Mouse (Mus musculus) 3T3-L1 (cell line): ENCODE data around the gene Plrg1.

Source experiments
- DNase-seq: peaks from one replicate; pipeline ENCODE4 v3.0.0-alpha.2; 2015; ENCODE audit warnings: low read depth, low spot score

Gene Plrg1

DNA sequence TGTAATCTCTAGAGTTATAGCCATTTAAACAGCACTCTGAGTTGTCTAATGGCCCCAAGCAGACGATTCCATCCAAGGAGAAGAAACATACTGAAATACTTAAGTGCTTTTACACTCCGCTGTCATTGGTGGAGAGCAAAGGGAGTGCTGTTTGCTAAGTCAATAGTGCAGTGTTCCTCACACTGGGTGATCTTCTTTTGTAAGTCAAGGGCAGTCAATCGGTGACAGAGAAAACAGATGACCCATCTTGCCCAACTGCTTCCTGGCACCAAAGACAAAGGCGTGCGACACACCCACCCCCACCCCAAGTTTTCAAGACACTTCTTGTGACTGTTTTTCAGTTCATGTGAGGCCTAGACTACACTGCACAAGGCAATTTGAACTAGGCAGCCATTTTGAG, 3.2 kb upstream of the Plrg1 start:
- no peak for DNase-seq

DNA sequence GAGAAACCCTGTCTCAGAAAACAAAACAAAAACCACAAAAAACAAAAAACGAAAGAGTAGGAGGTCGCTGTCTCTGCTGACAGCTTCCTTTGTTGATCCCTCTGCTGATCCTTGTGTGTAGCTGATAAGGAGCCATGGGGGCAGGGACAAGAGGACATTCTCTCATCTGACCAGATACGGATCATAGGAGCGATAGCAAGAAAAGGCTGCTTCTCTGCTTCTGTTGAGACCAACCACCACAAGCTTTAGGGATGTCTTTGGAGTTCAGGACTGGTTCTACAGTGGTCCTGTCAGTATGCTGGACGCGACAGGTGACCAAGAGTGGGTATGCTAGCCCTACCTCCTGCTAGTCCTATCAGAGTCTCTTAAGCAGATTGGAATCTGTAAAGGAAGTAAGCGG, 2.2 kb upstream of the Plrg1 start:
- no peak for DNase-seq

DNA sequence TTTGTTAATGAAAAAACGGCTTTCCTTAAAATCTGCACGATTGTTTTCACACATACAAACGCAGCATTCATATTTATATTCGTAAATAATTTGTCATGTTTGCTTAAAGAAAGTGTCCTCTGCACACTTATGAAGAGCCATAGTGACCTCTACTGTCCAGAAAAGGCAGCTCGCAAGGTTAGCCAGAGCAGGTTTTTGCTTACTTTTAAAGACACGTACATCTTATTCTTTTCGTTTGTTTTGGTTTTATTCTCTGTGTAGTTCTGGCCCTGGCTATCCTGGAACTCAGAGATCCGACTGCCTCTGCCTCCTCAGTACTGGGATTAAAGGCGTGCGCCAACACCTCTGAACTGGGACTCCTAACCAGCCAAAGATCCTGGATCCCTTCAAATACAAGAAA, 1.6 kb upstream of the Plrg1 start:
- peak; percentile 80 for DNase-seq

DNA sequence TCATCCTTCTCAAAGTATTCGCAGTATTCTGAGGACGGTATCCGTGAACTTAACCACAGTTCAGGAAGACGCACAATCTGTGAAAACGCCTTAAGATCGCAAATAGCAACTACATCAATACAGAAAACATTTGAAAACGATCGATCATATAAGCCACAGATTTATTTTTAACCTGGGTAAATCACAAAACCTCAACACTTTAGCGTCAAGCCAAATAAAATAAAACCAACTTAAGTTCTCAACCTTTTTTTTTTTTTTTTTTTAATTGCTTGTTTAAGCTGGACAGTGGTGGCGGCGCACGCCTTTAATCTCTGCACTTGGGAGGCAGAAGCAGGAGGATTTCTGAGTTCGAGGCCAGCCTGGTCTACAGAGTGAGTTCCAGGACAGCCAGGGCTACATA, 563 bp upstream of the Plrg1 start:
- no peak for DNase-seq

DNA sequence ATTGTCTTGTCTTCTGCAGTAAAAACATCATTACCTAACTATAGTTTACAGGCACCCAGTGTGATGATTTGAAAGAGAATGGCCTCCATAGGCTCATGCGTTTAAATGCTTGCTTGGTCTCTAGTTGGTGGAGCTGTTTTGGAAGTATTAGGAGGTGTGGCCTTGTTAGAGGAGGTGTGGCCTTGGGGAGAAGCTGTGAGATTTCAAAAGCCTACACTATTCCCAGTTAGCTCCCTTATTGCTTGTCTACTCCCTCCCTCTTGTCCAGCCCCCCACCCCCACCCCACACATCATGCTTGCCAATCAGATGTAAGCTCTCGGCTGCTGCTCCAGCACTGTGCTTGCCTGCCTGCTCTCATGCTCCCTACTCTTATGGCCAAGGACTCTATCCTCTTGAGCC, 1.7 kb downstream of the Plrg1 start:
- no peak for DNase-seq

DNA sequence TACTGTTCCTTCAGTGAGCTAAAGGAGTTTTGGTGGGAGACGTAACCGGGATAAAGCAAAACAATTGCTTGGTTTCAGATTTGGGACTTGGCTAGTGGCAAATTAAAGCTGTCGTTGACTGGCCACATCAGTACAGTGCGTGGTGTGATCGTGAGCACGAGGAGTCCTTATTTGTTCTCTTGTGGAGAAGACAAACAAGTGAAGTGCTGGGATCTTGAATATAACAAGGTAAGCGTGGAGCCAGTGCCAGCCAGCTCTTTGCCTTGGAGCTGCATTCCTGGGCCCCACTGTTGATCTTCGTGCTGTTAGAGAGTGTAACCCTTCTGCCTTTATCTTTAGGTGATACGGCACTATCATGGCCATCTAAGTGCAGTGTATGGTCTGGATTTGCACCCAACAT, 12.6 kb downstream of the Plrg1 start:
- DNase-seq, result no peak

DNA sequence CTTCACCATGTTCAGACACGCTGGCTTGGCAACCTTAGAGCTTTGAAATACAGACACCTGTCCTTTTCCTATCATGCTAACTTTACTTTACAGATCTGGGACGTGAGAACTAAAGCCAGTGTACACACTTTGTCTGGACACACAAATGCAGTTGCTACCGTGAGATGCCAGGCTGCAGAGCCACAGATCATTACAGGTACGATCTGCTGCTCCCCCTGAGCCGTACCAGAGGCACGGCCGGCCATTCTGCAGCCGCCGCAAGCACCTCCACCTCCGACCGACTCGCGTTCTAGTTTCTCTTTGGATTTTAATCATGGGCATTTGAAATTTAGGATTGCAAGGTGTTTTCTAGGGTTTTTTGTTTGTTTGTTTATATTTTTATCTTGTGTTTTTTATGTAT, 13.5 kb downstream of the Plrg1 start:
- no peak for DNase-seq

DNA sequence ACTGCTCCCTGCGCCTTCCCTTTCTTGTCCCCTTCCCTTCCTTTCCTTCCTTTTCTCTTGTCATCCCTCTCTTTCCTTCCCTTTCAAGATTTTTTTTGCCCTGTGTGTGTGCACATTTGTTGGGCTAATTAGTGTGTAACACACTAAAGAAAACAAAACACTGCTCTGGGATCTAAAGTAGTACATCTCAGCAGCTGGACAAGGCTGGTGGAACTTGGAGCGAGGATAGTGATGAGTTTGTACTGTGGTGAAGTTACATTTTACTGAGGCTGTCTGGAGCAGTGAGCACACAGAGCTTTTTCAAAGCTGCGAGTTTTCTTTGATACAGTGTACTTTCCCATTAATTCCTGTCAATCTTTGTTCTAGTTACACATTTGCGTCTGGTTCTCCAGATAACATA, 14.9 kb downstream of the Plrg1 start:
- DNase-seq, result no peak

DNA sequence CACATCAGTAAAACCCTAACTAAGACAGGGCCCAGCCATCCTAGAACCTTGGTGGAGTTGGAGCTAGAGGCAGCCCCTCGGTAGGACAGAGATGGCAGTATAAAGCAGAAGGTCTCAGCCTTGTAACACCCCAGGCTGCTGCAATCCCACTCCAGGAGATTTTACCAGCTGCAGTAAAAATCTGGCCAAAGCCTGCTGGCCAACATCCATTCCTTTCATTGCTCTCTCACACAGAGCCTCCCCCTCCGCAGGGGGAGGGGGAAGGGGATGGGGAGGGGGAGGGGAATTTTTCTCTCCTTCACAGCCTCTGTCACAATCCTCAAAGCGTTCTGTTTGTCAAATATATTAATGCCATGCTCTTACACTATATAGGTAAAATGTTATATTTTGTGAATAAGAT, 21.2 kb downstream of the Plrg1 start:
- no peak for DNase-seq

DNA sequence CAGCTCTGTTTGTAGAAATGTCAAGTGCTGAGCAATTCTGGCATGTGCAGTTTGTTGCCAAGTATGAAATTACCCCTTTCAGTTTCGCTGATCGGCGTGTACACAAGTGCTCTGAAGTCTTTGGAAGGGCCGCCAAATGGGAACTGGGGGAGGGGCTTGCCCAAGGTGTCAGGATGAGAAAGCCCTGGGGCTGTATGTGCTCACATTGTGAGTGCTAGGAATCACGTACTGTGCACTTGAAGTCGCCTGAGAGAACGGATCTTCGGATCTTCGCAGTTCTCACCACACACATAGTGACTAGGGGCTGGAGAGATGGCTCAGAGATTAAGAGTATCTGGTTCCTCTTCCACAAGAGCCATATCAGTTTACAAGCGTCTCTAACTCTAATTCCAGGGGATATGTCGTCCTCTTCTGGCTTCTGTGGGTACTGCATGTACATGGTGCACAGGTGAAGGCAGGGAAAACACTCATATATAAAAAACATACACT, 25.3 kb downstream of the Plrg1 start:
- DNase-seq, result peak; percentile 68

DNA sequence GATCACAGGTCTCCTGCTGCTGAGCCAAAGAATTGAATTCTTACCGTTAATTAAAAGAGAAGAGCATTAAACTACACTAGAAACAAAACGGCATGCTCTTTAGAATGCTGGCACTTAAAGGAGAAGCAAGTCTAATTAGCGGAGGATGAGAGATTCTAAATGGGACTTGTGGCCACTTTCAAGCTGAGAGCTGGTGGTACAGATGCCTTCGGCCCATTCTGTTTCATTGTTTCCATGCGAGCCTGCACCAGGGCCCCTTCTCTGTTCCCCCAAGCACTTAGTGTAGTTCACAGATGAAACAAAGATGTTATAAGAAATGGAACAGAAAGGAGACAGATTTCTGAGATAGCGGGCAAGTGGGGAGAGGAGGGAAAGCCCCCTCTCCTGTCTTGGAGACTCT, 42.3 kb downstream of the Plrg1 start:
- no peak for DNase-seq

DNA sequence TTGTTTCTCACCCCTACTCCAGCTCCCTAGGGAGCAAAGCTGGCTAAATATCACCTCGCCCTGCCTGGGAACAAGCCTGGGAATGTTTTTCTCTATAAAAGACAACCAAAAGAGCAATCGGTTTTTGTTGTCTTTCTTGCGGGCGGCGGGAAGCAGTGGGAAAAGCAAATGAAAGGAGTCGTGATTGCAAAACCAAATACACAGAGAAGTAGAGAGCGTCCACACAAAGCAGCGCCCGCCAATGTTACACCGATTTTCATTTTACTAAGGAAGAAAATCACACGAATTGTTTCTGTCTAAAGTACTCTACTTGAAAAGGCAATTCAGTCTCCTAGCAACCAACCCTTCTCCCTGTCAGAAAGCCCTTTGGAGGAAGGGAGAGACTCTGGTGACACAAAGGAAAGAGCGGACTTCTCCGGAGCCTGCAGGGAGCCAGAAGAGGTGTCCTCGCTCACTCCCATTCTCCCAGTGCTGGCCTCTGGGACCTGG, 43.3 kb downstream of the Plrg1 start:
- no peak for DNase-seq

DNA sequence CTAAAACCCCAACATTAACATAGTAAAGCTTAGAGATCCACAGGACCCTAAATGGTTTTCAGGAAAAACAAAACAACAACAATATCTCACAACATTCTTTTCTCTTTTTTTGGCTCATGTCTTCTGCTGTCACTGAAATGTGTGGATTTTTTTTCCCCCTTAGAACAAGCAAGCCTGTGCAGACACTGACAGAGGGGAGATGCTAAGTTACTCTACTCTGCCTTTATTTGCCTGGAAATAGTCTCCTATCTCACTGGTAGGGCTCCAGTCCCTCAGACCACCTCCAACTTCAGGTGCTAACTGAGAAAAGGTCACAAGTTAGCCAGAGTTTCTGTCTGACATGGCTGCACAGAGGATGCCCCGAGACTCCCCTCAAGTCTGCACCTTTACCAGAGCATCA, 43.8 kb downstream of the Plrg1 start:
- no peak for DNase-seq

DNA sequence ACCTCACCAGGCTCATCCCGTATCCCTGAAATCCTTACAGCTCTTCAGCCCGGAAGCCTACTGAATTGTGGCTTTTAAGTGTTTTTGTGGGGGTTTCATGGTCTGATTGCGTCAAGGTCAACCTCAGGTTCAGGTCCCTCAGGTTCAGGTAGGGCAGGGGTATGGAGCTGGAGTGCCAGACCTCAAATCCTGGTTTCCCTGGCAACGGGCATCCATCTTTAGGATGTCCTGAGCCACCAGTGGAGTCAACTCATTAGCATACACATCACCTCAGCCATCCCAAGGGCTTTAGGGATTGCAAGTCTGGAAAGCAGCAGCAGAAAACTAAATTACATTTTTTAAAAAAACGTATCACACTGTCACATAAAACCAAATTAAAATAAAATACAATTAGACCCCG, 44.3 kb downstream of the Plrg1 start:
- no peak for DNase-seq

DNA sequence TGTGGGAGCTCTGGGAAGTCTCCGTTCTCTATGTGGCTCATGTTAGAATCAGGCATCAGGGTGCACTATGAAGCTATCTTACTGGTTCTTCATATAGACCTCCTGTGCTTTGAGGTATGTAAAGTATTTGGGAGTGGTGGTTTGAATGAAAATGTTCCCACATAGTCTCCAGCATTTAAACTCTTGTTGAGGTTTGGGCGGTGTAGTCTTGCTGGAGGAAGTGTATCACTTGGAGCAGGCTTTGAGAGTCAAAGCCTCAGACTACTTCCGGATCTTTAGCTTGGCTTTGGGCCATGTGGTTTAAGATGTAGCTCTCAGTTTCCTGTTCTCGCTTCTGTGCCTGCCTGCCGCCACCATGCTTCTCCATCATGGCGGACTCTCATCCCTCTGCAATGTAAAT, 47.0 kb downstream of the Plrg1 start:
- DNase-seq, result no peak

DNA sequence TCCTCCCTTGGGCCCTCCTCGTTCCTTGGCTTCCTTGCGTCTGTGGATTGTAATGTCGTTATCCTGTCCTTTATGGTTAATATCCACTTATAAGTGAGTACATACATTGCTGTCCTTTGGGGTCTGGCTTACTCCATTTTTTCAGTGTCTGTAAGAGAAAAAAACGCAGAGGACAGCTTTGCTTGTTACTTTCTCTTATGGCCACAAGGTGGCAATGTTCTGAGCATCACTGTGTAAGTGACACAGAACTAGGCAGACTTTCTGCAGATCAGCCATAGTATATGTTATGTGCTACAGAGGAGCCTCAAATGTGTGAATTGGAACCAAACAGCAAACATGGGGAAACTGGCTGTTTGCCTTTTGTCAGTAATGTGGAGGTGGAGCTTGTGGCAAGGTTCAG, 54.8 kb downstream of the Plrg1 start:
- DNase-seq, result peak; percentile 64

DNA sequence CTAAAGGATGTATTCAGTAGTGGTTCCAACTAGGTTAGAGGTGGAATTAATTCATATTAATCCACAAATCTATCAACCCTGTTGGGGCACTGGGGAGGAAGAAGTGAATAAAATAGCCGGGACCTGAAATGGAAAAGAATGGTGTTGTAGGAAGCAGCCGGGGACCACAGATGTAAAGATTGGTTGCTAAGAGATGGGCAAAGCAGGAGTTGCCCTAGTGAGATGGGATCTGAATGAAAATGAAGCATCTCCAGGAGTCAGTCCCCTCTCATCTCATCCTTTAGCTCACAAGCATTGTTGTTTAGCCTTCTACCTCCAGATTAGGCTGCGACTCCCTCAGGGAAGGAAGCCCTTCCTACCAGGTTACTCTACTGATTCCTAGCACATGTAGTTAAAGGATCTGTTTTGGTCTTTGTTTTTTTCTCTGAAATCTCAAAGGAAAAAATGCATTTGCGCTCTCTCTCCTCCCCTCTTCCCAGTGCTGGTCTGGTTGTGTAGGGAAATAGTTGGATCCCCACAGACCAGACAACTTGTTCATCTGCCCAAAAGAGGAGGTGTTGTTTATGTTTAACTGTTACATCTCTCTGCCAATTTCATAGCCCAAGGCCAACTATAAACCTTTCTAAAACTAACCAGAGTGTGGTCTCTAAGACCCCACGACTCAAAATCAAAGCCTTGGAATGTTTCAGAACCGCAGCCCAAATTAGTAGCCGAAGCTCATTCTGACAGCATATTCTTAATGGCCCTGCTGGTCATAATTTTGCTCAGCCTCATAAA, 56.4 kb downstream of the Plrg1 start:
- no peak for DNase-seq

DNA sequence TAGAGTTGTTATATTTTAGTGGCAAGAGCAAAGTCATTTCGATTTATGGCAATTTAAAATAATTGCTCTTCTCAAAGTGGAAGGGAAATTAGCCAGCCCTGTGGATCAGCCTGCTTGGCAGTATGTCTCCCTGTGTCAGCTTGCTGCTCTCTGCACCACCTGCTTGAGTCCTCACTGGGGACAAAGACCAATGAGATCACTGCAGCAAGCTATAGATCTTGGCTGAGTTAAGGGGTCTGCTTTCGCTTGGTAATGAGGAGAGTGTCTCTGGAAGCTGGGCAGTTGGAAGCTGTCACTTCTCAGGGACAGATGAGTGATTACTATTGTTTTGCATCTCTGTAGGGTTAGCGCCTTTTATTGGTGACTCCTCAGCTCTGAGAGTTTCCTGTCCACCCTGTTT, 57.5 kb downstream of the Plrg1 start:
- DNase-seq, result no peak

DNA sequence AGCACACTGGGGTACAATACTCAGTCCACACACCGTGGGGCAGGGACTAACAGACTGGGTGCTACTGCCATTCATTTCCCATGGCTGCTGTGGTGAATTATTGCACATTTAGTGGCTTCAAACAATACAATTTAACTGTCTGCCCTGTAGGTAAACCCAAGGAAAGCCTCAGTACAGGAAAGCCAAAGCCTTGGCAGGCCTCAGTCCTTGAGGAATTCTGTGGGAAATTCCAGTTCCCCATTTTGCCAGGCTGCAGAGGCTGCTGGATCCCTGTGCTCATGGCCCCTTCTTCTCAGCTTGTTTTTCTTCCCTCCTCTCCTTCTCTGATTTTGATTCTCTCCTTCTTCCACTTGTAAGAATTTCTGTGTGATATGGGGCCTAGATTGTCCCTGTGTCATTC, 59.6 kb downstream of the Plrg1 start:
- peak; percentile 10 for DNase-seq

DNA sequence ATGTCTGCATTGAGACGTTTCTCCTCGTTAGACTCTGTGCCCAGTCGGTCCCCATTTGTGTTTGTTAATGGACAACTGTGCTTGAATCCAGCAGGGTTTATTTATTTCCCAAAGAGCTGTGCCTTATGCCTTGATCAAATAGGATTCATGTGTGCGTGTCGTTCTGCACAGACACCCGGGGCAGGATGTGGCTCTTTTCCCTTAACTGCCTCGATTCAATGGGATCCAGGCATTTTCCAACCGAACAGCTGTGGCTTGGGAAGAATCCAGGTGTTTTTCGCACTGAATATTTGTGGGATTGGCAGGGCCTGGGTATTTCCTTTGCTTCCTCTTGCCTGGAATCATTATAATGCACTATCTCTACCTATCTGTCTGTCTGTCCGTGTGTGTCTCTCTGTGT, 62.3 kb downstream of the Plrg1 start:
- peak; percentile 25 for DNase-seq
